Mouse (Mus musculus): ENCODE data around the gene Fam172a. TPM values are rescaled to one million over a fixed set of nuclear protein-coding genes. Genes with fewer than 3 reads are reported as not detected.

Gene Fam172a
- polyA plus RNA-seq, 1 experiment from 2014 or later = 36.9 TPM

GRCm38 (mm10) chr13:77878120-77878519, 176.3 kb downstream of the Fam172a start:
- Histone ChIP-seq H3K27ac (no peak overlapping the region), H3K4me3 (no peak overlapping the region), H3K9ac (no peak overlapping the region), H3K4me1 (no peaks in the 10 kb centered on the region), H3K36me3 (no peaks in the 10 kb centered on the region), H3K27me3 (replicated peaks) (no peaks in the 10 kb centered on the region), H3K4me2 (replicated peaks) (no peak overlapping the region), H3K9me3 (no peaks in the 10 kb centered on the region)
- 79% methylated on average over 4 of the region's 4 CpGs for WGBS
- ATAC-seq (ENCODE audit: low FRiP score, low read depth) = no peak

GRCm38 (mm10) chr13:77878545-77878944, 176.7 kb downstream of the Fam172a start:
- no peak overlapping the region for H3K27ac ChIP-seq
- no peaks in the 10 kb centered on the region for H3K9me3 ChIP-seq
- no peak overlapping the region for H3K4me2 ChIP-seq (replicated peaks)
- no peaks in the 10 kb centered on the region for H3K27me3 ChIP-seq (replicated peaks)
- no peak overlapping the region for H3K9ac ChIP-seq
- 82% methylated on average over 3 of the region's 3 CpGs for WGBS
- no peaks in the 10 kb centered on the region for H3K36me3 ChIP-seq
- H3K4me1 ChIP-seq = no peaks in the 10 kb centered on the region
- no peak for ATAC-seq (ENCODE audit: low FRiP score, low read depth)
- no peak overlapping the region for H3K4me3 ChIP-seq

DNA sequence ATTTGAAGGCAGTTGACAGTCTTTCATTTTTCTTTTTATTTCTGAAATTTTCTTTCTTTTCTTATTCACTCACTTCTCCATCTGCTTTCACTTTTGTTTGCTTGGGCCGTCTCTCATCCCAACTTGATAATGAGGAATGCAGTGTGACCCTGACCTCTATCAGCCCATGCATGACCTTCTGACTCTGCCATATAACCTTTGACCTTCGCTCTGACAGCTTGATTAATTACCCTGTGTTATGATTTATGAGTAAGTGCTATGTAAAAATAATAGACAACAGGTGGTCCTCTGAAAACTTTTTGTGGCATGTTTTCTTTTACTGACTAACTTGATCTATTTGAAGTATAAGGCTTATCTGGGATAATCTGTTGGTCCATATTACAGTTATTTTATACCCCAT, 195.8 kb downstream of the Fam172a start:
- ATAC-seq (ENCODE audit: low FRiP score, low read depth) = no peak
- 34% methylated on average over 2 of the region's 2 CpGs for WGBS

GRCm38 (mm10) chr13:77898066-77898796, 196.4 kb downstream of the Fam172a start:
- Histone ChIP-seq H3K27ac (no peak overlapping the region), H3K4me1 (peaks cover 8% of the 10 kb centered on the region; the same call in 1 of the 2 replicates), H3K27me3 (replicated peaks) (no peaks in the 10 kb centered on the region), H3K9ac (no peak overlapping the region), H3K9me3 (no peaks in the 10 kb centered on the region), H3K4me2 (replicated peaks) (no peak overlapping the region), H3K36me3 (no peaks in the 10 kb centered on the region), H3K4me3 (no peak overlapping the region)
- no peak for ATAC-seq (ENCODE audit: low FRiP score, low read depth)
- WGBS = 51% methylated on average over 6 of the region's 6 CpGs

More for the DNA sequence above, 195.8 kb downstream of the Fam172a start:
- peaks cover 11% of the 10 kb centered on the region for H3K4me1 ChIP-seq
- no peak overlapping the region for H3K27ac ChIP-seq
- H3K27me3 ChIP-seq (replicated peaks) = no peaks in the 10 kb centered on the region
- H3K36me3 ChIP-seq = no peaks in the 10 kb centered on the region
- no peak overlapping the region for H3K4me3 ChIP-seq
- H3K9ac ChIP-seq = no peak overlapping the region
- H3K9me3 ChIP-seq = no peaks in the 10 kb centered on the region
- no peak overlapping the region for H3K4me2 ChIP-seq (replicated peaks)

- no peak overlapping the region for H3K9ac ChIP-seq
- no peak overlapping the region for H3K27ac ChIP-seq
- H3K27me3 ChIP-seq (replicated peaks) = no peaks in the 10 kb centered on the region
- no peaks in the 10 kb centered on the region for H3K36me3 ChIP-seq
- H3K9me3 ChIP-seq = no peaks in the 10 kb centered on the region
- H3K4me3 ChIP-seq = no peak overlapping the region
- no peak overlapping the region for H3K4me2 ChIP-seq (replicated peaks)
- 67% methylated on average over 1 of the region's 1 CpGs for WGBS
- ATAC-seq (ENCODE audit: low FRiP score, low read depth) = no peak
- H3K4me1 ChIP-seq = no peaks in the 10 kb centered on the region
These were observed 197.9 kb downstream of the Fam172a start for GRCm38 (mm10) chr13:77899725-77900124.

- Histone ChIP-seq H3K9ac (no peak overlapping the region), H3K4me3 (no peak overlapping the region), H3K27me3 (replicated peaks) (no peaks in the 10 kb centered on the region), H3K4me2 (replicated peaks) (no peak overlapping the region), H3K4me1 (no peaks in the 10 kb centered on the region), H3K36me3 (no peaks in the 10 kb centered on the region), H3K27ac (no peak overlapping the region), H3K9me3 (no peaks in the 10 kb centered on the region)
- no peak for ATAC-seq (ENCODE audit: low FRiP score, low read depth)
These were observed 199.0 kb downstream of the Fam172a start for GRCm38 (mm10) chr13:77900843-77901242.

GRCm38 (mm10) chr13:77909184-77909583, 207.4 kb downstream of the Fam172a start:
- H3K27ac ChIP-seq = no peak overlapping the region
- no peak overlapping the region for H3K9ac ChIP-seq
- ATAC-seq (ENCODE audit: low FRiP score, low read depth) = no peak
- 92% methylated on average over 2 of the region's 2 CpGs for WGBS
- H3K9me3 ChIP-seq = no peaks in the 10 kb centered on the region
- H3K36me3 ChIP-seq = no peaks in the 10 kb centered on the region
- H3K4me1 ChIP-seq = no peaks in the 10 kb centered on the region
- no peak overlapping the region for H3K4me2 ChIP-seq (replicated peaks)
- no peaks in the 10 kb centered on the region for H3K27me3 ChIP-seq (replicated peaks)
- H3K4me3 ChIP-seq = no peak overlapping the region

- ATAC-seq (ENCODE audit: low FRiP score, low read depth) = no peak
- 87% methylated on average over 2 of the region's 2 CpGs for WGBS
- Histone ChIP-seq H3K36me3 (no peaks in the 10 kb centered on the region), H3K4me1 (no peaks in the 10 kb centered on the region), H3K9ac (no peak overlapping the region), H3K4me2 (replicated peaks) (no peak overlapping the region), H3K9me3 (no peaks in the 10 kb centered on the region), H3K27me3 (replicated peaks) (no peaks in the 10 kb centered on the region), H3K27ac (no peak overlapping the region), H3K4me3 (no peak overlapping the region)
These were observed 221.0 kb downstream of the Fam172a start for GRCm38 (mm10) chr13:77922834-77923233.

GRCm38 (mm10) chr13:77957611-77958010, 255.8 kb downstream of the Fam172a start:
- Histone ChIP-seq H3K4me1 (no peaks in the 10 kb centered on the region), H3K9me3 (no peaks in the 10 kb centered on the region), H3K4me2 (replicated peaks) (no peak overlapping the region), H3K4me3 (no peak overlapping the region), H3K27ac (no peak overlapping the region), H3K36me3 (no peaks in the 10 kb centered on the region), H3K9ac (no peak overlapping the region), H3K27me3 (replicated peaks) (no peaks in the 10 kb centered on the region)
- 2% methylated on average over 1 of the region's 1 CpGs for WGBS
- ATAC-seq (ENCODE audit: low FRiP score, low read depth) = no peak

- no peaks in the 10 kb centered on the region for H3K36me3 ChIP-seq
- no peaks in the 10 kb centered on the region for H3K4me1 ChIP-seq
- no peak overlapping the region for H3K9ac ChIP-seq
- no peak overlapping the region for H3K4me2 ChIP-seq (replicated peaks)
- H3K4me3 ChIP-seq = no peak overlapping the region
- WGBS = 84% methylated on average over 4 of the region's 4 CpGs
- no peaks in the 10 kb centered on the region for H3K27me3 ChIP-seq (replicated peaks)
- ATAC-seq (ENCODE audit: low FRiP score, low read depth) = no peak
- no peak overlapping the region for H3K27ac ChIP-seq
- no peaks in the 10 kb centered on the region for H3K9me3 ChIP-seq
These were observed 257.9 kb downstream of the Fam172a start for GRCm38 (mm10) chr13:77959493-77960272.

DNA sequence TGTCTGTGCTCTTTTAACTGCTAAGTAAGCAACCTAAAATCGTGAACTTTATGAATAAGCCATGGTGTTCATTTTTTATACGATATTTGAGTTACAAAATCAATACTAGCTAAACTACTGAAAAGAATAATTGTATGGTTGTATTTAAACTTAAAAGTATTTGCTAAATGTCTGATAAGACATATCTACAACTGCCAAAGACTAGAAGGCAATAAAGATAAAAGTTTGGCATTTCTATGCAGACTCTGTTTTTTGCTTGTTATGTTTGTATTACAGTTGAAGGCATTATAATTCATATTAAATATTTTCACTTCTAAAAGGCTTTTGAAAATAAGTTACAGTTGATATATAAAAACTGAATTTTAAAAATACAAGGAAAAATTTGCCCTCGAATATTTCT, 274.4 kb downstream of the Fam172a start:
- H3K4me1 ChIP-seq = no peaks in the 10 kb centered on the region
- H3K36me3 ChIP-seq = no peaks in the 10 kb centered on the region
- 83% methylated on average over 3 of the region's 3 CpGs for WGBS

GRCm38 (mm10) chr13:77977121-77977520, 275.3 kb downstream of the Fam172a start:
- Histone ChIP-seq H3K27me3 (replicated peaks) (no peaks in the 10 kb centered on the region), H3K9me3 (no peaks in the 10 kb centered on the region), H3K27ac (no peak overlapping the region), H3K4me2 (replicated peaks) (no peak overlapping the region), H3K4me1 (no peaks in the 10 kb centered on the region), H3K4me3 (no peak overlapping the region), H3K9ac (no peak overlapping the region), H3K36me3 (no peaks in the 10 kb centered on the region)
- 64% methylated on average over 1 of the region's 1 CpGs for WGBS
- ATAC-seq (ENCODE audit: low FRiP score, low read depth) = no peak

More for the DNA sequence above, 274.4 kb downstream of the Fam172a start:
- H3K4me3 ChIP-seq = no peak overlapping the region
- ATAC-seq (ENCODE audit: low FRiP score, low read depth) = no peak
- no peaks in the 10 kb centered on the region for H3K27me3 ChIP-seq (replicated peaks)
- no peaks in the 10 kb centered on the region for H3K9me3 ChIP-seq
- H3K9ac ChIP-seq = no peak overlapping the region
- H3K4me2 ChIP-seq (replicated peaks) = no peak overlapping the region
- H3K27ac ChIP-seq = no peak overlapping the region
